Mouse (Mus musculus) frontal cortex, postnatal 36 days (tissue): ENCODE data around the gene Gm29776.

ENCODE experiments used
- DNase-seq, 2 experiments: peaks; one replicate each; pipeline ENCODE4 v3.0.0; 2022; ENCODE audit warnings: low spot score in 2 of 2

The Gm29776 gene

GRCm38 (mm10) chr14:54709054-54709453, 10.4 kb upstream of the Gm29776 start:
- no peak for DNase-seq

- no peak for DNase-seq
Observed at GRCm38 (mm10) chr14:54706589-54707320, 8.1 kb upstream of the Gm29776 start.

GRCm38 (mm10) chr14:54705844-54706243, 7.2 kb upstream of the Gm29776 start:
- no peak for DNase-seq

- no peak for DNase-seq
Observed at GRCm38 (mm10) chr14:54703207-54703606, 4.6 kb upstream of the Gm29776 start.

GRCm38 (mm10) chr14:54701298-54701697, 2.7 kb upstream of the Gm29776 start:
- peak; percentile 59 to 72 for DNase-seq

GRCm38 (mm10) chr14:54699586-54699985, 953 bp upstream of the Gm29776 start:
- no peak for DNase-seq

GRCm38 (mm10) chr14:54696752-54697151, 1.9 kb downstream of the Gm29776 start:
- no peak for DNase-seq

- no peak for DNase-seq
Observed at GRCm38 (mm10) chr14:54695042-54695441, 3.6 kb downstream of the Gm29776 start.

GRCm38 (mm10) chr14:54687251-54687650, 11.4 kb downstream of the Gm29776 start:
- DNase-seq = no peak

GRCm38 (mm10) chr14:54686522-54687143, 12.0 kb downstream of the Gm29776 start, which contains the start of gene Acin1:
TSS of gene Acin1 (minus strand) at chr14:54686931.
- peak; percentile 100 for DNase-seq

- no peak for DNase-seq
Observed at GRCm38 (mm10) chr14:54686063-54686521, 12.5 kb downstream of the Gm29776 start, which contains the start of gene 1700123O20Rik. TSS of gene 1700123O20Rik (plus strand) at chr14:54686216.

- DNase-seq = no peak
Observed at GRCm38 (mm10) chr14:54685471-54685870, 13.2 kb downstream of the Gm29776 start.

GRCm38 (mm10) chr14:54682396-54682795, 16.2 kb downstream of the Gm29776 start:
- no peak for DNase-seq

- DNase-seq = no peak
Observed at GRCm38 (mm10) chr14:54678657-54679304, 19.9 kb downstream of the Gm29776 start.

GRCm38 (mm10) chr14:54676290-54676689, 22.3 kb downstream of the Gm29776 start:
- DNase-seq = no peak

GRCm38 (mm10) chr14:54674317-54674716, 24.3 kb downstream of the Gm29776 start:
- DNase-seq = no peak

GRCm38 (mm10) chr14:54669381-54669780, 29.3 kb downstream of the Gm29776 start:
- peak in 1 of 2 experiments; percentile 65 for DNase-seq

GRCm38 (mm10) chr14:54664477-54665222, 34.0 kb downstream of the Gm29776 start:
- DNase-seq = peak; percentile 71 to 73

- DNase-seq = peak in 1 of 2 experiments; percentile 40
Observed at GRCm38 (mm10) chr14:54660009-54660408, 38.6 kb downstream of the Gm29776 start.

- DNase-seq = peak; percentile 82 to 83
Observed at GRCm38 (mm10) chr14:54653496-54653895, 45.1 kb downstream of the Gm29776 start.

GRCm38 (mm10) chr14:54652787-54653186, 45.8 kb downstream of the Gm29776 start:
- DNase-seq = no peak

GRCm38 (mm10) chr14:54651556-54651955, 47.1 kb downstream of the Gm29776 start:
- DNase-seq = no peak
